Mouse (Mus musculus): ENCODE data around the gene Lmbrd1. TPM values are rescaled to one million over a fixed set of nuclear protein-coding genes. Genes with fewer than 3 reads are reported as not detected.
A peak's percentile ranks its signal among the peaks of the same experiment; 100 is the strongest.
"Not testable (repeated sequence)": the region's sequence is repeated elsewhere in the genome, so short reads cannot be mapped to it uniquely, and the experiment has no call there.

Lmbrd1 gene
- total RNA-seq, 2 experiments from 2014 or later: 82.0 to 84.3 TPM

DNA sequence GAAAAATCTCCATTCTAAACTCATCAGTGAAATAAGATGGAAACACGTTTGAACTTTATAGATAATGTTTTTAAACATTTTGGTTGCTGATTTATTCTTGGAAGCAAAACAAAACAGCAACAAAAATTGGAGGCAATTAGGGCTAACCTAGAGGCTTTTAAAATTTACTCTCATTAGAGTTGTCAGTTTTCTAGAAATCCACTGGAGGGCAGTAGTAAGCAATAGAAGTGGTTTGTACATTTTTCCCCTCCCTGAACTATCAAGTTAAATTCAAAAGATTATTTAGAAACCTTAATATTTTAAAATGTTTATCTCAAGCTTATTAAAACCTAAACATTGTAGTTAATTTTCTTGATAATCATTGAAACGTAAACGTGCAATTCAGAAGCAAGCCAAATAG, 41.2 kb downstream of the Lmbrd1 start:
- no peak for DNase-seq (ENCODE audit: low spot score in 2 of 2)

DNA sequence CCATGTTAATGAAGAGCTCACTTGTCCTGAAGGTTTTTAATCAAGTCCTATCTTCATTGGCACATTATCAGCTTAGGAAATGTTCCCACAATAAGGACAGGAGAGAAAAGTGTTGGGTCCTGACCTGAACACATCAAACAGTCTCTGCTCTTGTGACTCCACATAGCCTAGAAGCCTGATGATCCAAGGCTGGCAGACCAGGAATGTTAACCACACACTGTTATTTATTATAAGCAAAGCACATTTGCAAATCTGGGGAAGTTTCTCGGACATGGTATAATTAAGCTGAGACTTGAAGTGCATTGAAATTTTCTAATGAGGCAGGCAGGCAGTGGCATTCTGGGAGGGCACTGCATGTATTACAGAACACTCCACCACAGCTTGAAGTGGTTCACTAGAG, 41.8 kb downstream of the Lmbrd1 start:
- DNase-seq (ENCODE audit: low spot score in 2 of 2): peak in 1 of 2 experiments; percentile 7

- DNase-seq (ENCODE audit: low spot score in 2 of 2): no peak
Observed at GRCm38 (mm10) chr1:24729784-24730183, 51.4 kb downstream of the Lmbrd1 start.

DNA sequence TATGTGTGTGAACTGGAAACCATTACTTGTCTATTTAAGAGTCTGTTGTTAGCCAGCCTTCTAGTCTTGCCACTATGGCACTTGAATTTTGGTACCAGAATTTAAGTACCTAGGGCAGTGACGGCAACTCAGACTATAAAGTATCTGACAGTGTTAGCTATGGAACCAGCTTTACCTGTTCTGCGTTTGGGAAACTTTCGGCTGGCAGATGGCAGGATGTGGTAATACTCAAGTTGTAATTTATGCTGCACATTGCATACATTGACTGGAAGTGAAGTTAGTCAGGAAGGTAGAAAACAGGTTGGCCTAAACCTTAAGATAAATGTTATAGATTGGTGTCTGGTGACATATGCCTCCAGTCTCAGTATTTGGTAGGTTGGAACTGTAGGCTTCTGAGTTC, 53.9 kb downstream of the Lmbrd1 start:
- no peak for DNase-seq (ENCODE audit: low spot score in 2 of 2)

- DNase-seq (ENCODE audit: low spot score in 2 of 2): no peak
Observed at GRCm38 (mm10) chr1:24734866-24735265, 56.4 kb downstream of the Lmbrd1 start.

DNA sequence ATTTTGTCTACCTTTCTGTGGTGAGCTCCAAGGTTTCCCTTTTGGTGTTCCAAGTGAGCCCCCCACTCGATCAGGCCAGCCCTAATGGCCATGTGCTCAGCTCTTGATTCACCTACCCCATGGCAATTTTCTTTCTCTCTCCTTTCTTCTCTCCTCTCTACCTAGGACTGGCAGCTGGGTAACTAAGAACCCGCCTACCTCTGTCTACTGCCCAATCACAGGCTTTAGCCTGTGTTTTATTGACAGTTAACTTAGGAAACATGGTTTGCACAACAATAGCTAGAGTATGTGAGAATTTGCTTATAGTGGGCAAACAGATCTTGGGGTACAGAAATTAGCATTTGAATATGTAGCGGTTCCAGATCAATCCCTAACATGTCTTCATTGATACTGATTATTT, 62.5 kb downstream of the Lmbrd1 start:
- no peak for DNase-seq (ENCODE audit: low spot score in 2 of 2)

DNA sequence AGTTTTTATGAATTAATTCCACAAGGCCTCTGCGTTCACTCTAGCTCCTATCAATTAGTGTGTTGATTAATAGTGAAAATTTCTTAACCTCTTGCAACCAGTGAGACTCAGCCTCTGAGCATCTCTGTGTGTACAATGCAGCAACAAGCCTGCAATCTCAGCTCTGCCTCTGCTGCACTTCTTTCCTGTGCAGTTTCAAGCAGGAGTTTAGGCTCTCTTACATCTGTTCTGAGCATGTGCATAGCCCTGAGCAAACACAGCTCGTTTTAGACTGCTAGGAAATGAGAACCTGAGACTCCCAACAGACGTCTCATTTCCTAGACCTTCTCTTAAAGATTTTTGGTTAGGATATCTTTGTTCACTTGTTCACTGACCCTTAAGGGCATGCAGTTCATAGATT, 63.1 kb downstream of the Lmbrd1 start:
- DNase-seq (ENCODE audit: low spot score in 2 of 2): no peak

GRCm38 (mm10) chr1:24743191-24743924, 64.9 kb downstream of the Lmbrd1 start:
- no peak for DNase-seq (ENCODE audit: low spot score in 2 of 2)

GRCm38 (mm10) chr1:24752715-24753114, 74.3 kb downstream of the Lmbrd1 start:
- no peak for DNase-seq (ENCODE audit: low spot score in 2 of 2)

DNA sequence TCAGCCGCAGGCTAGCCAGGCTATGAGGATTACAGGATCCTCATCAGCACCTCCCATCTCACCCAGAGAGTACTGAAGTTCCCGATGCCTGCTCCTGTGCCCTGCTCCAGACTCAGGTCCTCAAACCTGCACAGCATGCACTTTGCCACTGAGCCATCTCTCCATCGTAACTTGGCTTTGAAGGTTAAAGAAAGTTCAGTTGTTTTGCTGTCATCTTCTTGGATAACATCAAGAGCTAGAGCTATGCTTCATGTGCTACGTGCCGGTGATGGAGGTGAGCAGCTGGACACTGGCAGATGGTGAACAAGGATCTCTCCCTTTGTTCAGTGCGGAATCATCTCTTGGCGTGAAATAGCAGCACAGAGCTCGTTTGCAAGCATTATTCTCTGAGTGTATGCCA, 80.1 kb downstream of the Lmbrd1 start:
- no peak for DNase-seq (ENCODE audit: low spot score in 2 of 2)

DNA sequence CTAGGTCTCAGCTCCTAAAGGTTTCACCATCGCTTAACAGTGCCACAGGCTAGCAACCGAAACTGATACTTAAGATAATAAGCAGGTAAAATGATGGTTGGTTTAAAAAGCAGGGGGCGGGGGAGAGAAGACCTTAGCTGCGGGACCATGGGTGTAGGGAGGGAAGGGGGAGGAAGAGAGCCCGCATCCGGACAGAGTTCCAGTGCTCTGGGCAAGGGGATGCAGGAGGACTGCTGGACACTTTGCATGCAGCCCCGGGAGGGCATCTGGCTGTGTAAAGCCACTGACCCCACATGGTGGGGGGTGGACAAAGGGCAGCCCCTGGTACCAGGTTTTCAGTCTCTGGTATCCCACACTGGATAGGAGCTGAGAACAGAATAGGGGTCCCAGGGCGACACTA, 88.0 kb downstream of the Lmbrd1 start:
- no peak for DNase-seq (ENCODE audit: low spot score in 2 of 2)

DNA sequence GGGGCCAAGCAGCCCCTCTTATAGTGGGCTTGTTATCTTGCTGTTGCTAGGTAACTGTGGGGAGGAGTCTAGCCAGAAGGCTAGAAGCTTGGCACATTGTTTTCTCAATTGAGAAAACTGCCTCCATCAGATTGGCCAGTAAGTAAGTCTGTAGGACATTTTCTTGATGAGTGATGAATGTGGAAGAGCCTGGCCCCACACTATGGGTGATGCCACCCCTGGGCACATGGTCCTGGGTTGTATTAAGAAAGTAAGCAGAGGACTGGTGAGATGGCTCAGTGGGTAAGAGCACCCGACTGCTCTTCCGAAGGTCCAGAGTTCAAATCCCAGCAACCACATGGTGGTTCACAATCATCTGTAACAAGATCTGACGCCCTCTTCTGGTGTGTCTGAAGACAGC, 88.8 kb downstream of the Lmbrd1 start:
- not testable (repeated sequence) for DNase-seq (ENCODE audit: low spot score in 2 of 2)

DNA sequence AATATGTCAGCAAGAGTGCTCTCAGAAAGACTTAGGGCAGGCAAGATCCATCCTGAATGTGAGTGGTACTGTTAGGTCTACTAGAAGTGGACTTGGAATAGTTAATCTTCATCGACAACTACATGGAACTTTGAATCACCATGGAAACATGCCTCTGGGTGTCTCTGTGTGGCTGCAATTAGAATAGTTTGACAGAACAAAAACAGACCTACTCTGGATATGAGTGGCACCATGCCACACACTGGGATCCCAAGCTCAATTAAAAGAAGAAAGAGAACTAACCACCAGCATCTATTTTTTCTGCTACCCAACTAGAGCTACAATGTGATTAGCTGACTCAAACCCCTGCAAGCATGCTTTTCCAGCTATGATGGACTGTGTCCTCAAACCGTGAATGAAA, 95.2 kb downstream of the Lmbrd1 start:
- DNase-seq (ENCODE audit: low spot score in 2 of 2): peak in 1 of 2 experiments; percentile 28

DNA sequence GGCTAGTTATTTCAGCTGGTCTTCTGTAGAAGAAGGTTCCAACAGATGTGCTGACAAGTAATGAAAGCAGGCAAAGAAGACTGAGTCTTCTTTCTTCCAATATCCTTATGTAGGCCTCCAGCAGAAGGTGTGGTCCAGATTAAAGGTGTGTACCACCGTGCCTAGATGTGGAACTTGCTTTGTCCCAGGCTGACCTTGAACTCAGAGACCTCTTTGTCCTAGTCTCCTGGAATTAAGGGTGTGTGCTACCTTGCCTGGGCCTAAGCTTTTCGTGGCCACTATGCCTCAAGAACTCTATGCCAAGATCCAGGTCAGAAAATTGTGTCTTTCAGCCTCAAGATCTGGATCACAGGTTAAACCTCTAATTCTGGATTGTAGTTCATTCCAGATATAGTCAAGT, 98.1 kb downstream of the Lmbrd1 start:
- DNase-seq (ENCODE audit: low spot score in 2 of 2): no peak

- DNase-seq (ENCODE audit: low spot score in 2 of 2): no peak
Observed at GRCm38 (mm10) chr1:24793168-24793567, 114.7 kb downstream of the Lmbrd1 start.

GRCm38 (mm10) chr1:24807971-24808370, 129.5 kb downstream of the Lmbrd1 start:
- DNase-seq (ENCODE audit: low spot score in 2 of 2): not testable (repeated sequence)

Other genes starting within 250 kb of the Lmbrd1 start
- 10 to 100 TPM; 29.1 to 30.1 TPM for gene Col19a1, start 91.2 kb upstream of the Lmbrd1 start, total RNA-seq (2021)